Mouse (Mus musculus) CH12.LX (cell line): ENCODE results near the gene Slc35c1. TPM values are rescaled to one million over a fixed set of nuclear protein-coding genes. Genes with fewer than 3 reads are reported as not detected.

Experiments used
- DNase-seq: peaks from one replicate; pipeline ENCODE4 v3.0.0-alpha.2; 2013; ENCODE audit errors: extremely low read depth
- H3K27ac ChIP-seq: 2 replicates; pipeline ENCODE4 v1.5.1; 2012; ENCODE audit warnings: low read depth, mild to moderate bottlenecking, control low read depth, moderate library complexity; ENCODE audit not compliant: insufficient read depth
- H3K27me3 ChIP-seq: replicated peaks from 2 replicates; pipeline ENCODE3; 2012; ENCODE audit warnings: inconsistent platforms
- H3K36me3 ChIP-seq, 2 experiments: replicated peaks in 1 of 2; 2 replicates each; pipeline versions ENCODE3 to v1.6.1; 2012; ENCODE audit warnings: inconsistent platforms in 1 of 2, low read length in 1 of 2, mild to moderate bottlenecking in 1 of 2, mixed read lengths in 1 of 2, moderate library complexity in 1 of 2; ENCODE audit not compliant: control insufficient read depth in 1 of 2, insufficient read depth in 1 of 2
- H3K4me1 ChIP-seq, 2 experiments: 2 replicates each; pipeline ENCODE4 v1.6.1; 2012; ENCODE audit warnings: inconsistent platforms in 1 of 2, moderate library complexity in 1 of 2; ENCODE audit not compliant: insufficient read depth in 2 of 2, control insufficient read depth in 1 of 2
- H3K4me2 ChIP-seq: 2 replicates; pipeline ENCODE4 v1.6.1; 2012; ENCODE audit warnings: low read depth, mild to moderate bottlenecking, control low read depth; ENCODE audit not compliant: poor library complexity, insufficient read depth, severe bottlenecking
- H3K4me3 ChIP-seq, 3 experiments: fragments of 150-350 bp in 1 of 3; sonication (generic) in 1 of 3; replicated peaks in 1 of 3; 2 replicates each; pipeline versions ENCODE3 to v1.5.1; 2011 to 2012; ENCODE audit warnings: low read depth in 2 of 3, low read length in 2 of 3, mild to moderate bottlenecking in 2 of 3, moderate library complexity in 2 of 3, control low read depth in 1 of 3, improper control_type of control experiment in 1 of 3, inconsistent platforms in 1 of 3, mixed read lengths in 1 of 3; ENCODE audit not compliant: poor library complexity in 1 of 3
- H3K79me2 ChIP-seq: replicated peaks from 2 replicates; pipeline ENCODE4 v1.6.1; 2012; ENCODE audit warnings: mild to moderate bottlenecking, moderate library complexity; ENCODE audit not compliant: control insufficient read depth, poor library complexity, insufficient read depth, severe bottlenecking; ENCODE audit errors: extremely low read depth
- H3K9ac ChIP-seq: 2 replicates; pipeline ENCODE4 v1.6.1; 2012; ENCODE audit warnings: low read depth, mild to moderate bottlenecking, control low read depth, moderate library complexity; ENCODE audit not compliant: insufficient read depth
- H3K9me3 ChIP-seq: replicated peaks from 2 replicates; pipeline ENCODE3; 2012; ENCODE audit warnings: low read length, inconsistent platforms, mixed read lengths
- BHLHE40 ChIP-seq: IDR thresholded peaks from 2 replicates; pipeline ENCODE4 v1.6.1; 2011; ENCODE audit warnings: mild to moderate bottlenecking, low read depth, low read length, improper control_type of control experiment
- CHD1 ChIP-seq: IDR thresholded peaks from 2 replicates; pipeline ENCODE4 v1.6.1; 2012; ENCODE audit warnings: low read depth, low read length, improper control_type of control experiment, inconsistent platforms
- CHD2 ChIP-seq: IDR thresholded peaks from 2 replicates; pipeline ENCODE4 v1.6.1; 2011; ENCODE audit warnings: low read length, improper control_type of control experiment
- E2F4 ChIP-seq: IDR thresholded peaks from 2 replicates; pipeline ENCODE4 v1.6.1; 2011; ENCODE audit warnings: low read depth, low read length, improper control_type of control experiment; ENCODE audit not compliant: insufficient replicate concordance
- EP300 ChIP-seq: IDR thresholded peaks from 2 replicates; pipeline ENCODE4 v1.6.1; 2011; ENCODE audit warnings: low read length, improper control_type of control experiment
- ETS1 ChIP-seq: conservative IDR thresholded peaks from 2 replicates; pipeline ENCODE4 v1.6.1; 2012; ENCODE audit warnings: low read depth, mild to moderate bottlenecking, inconsistent platforms, low read length, improper control_type of control experiment, moderate library complexity
- GABPA ChIP-seq: IDR thresholded peaks from 2 replicates; pipeline ENCODE4 v1.6.1; 2012; ENCODE audit warnings: low read depth, low read length, improper control_type of control experiment, inconsistent platforms; ENCODE audit not compliant: insufficient replicate concordance
- JUN ChIP-seq: IDR thresholded peaks from 2 replicates; pipeline ENCODE4 v1.6.1; 2011; ENCODE audit warnings: low read depth, mild to moderate bottlenecking, low read length, improper control_type of control experiment, moderate library complexity; ENCODE audit not compliant: insufficient read depth
- MAFK ChIP-seq: IDR thresholded peaks from 2 replicates; pipeline ENCODE4 v1.6.1; 2011; ENCODE audit warnings: low read length, improper control_type of control experiment; ENCODE audit not compliant: insufficient replicate concordance
- MAX ChIP-seq: IDR thresholded peaks from 2 replicates; pipeline ENCODE4 v1.6.1; 2011; ENCODE audit warnings: low read length, improper control_type of control experiment
- MAZ ChIP-seq: IDR thresholded peaks from 2 replicates; pipeline ENCODE4 v1.6.1; 2012; ENCODE audit warnings: low read depth, mild to moderate bottlenecking, inconsistent platforms, low read length, improper control_type of control experiment, moderate library complexity
- MEF2A ChIP-seq: IDR thresholded peaks from 2 replicates; pipeline ENCODE4 v1.6.1; 2014; ENCODE audit warnings: low read depth, mild to moderate bottlenecking, inconsistent platforms, low read length, improper control_type of control experiment, borderline replicate concordance
- MXI1 ChIP-seq: IDR thresholded peaks from 2 replicates; pipeline ENCODE4 v1.6.1; 2011; ENCODE audit warnings: mild to moderate bottlenecking, low read depth, low read length, improper control_type of control experiment
- MYC ChIP-seq: IDR thresholded peaks from 2 replicates; pipeline ENCODE4 v1.6.1; 2011; ENCODE audit warnings: low read depth, mild to moderate bottlenecking, improper control_type of control experiment, low read length
- NELFE ChIP-seq: IDR thresholded peaks from 2 replicates; pipeline ENCODE4 v1.6.1; 2011; ENCODE audit warnings: low read depth, low read length, improper control_type of control experiment
- PAX5 ChIP-seq: IDR thresholded peaks from 2 replicates; pipeline ENCODE4 v1.6.1; 2012; ENCODE audit warnings: low read length, inconsistent platforms, mixed read lengths
- POLR2A ChIP-seq: IDR thresholded peaks from 2 replicates; pipeline ENCODE4 v1.6.1; 2011; ENCODE audit warnings: low read depth, mild to moderate bottlenecking, improper control_type of control experiment, low read length
- POLR2AphosphoS2 ChIP-seq: IDR thresholded peaks from 2 replicates; pipeline ENCODE4 v1.6.1; 2011; ENCODE audit warnings: low read depth, low read length, improper control_type of control experiment
- RAD21 ChIP-seq: IDR thresholded peaks from 2 replicates; pipeline ENCODE4 v1.6.1; 2011; ENCODE audit warnings: low read depth, mild to moderate bottlenecking, low read length, improper control_type of control experiment, moderate library complexity
- RCOR1 ChIP-seq: conservative IDR thresholded peaks from 2 replicates; pipeline ENCODE4 v1.6.1; 2012; ENCODE audit warnings: low read depth, mild to moderate bottlenecking, inconsistent platforms, low read length, improper control_type of control experiment
- SIN3A ChIP-seq: IDR thresholded peaks from 2 replicates; pipeline ENCODE4 v1.6.1; 2012; ENCODE audit warnings: low read length, improper control_type of control experiment, inconsistent platforms
- SMC3 ChIP-seq: IDR thresholded peaks from 2 replicates; pipeline ENCODE4 v1.6.1; 2011; ENCODE audit warnings: low read depth, low read length, improper control_type of control experiment
- TBP ChIP-seq: conservative IDR thresholded peaks from 2 replicates; pipeline ENCODE4 v1.6.1; 2011; ENCODE audit warnings: low read depth, low read length, improper control_type of control experiment
- ZC3H11A ChIP-seq: IDR thresholded peaks from 2 replicates; pipeline ENCODE4 v1.6.1; 2012; ENCODE audit warnings: low read depth, mild to moderate bottlenecking, inconsistent platforms, low read length, improper control_type of control experiment
- ZNF384 ChIP-seq: IDR thresholded peaks from 2 replicates; pipeline ENCODE4 v1.6.1; 2012; ENCODE audit warnings: low read depth, low read length, improper control_type of control experiment, inconsistent platforms
- dilution Hi-C: fragments of 300-500 bp; cut with MboI; formaldehyde crosslinking; loops from 2 replicates; pipeline ENCODE4 v1.14.3; 2020; ENCODE audit warnings: low sequenced_read_pairs; ENCODE audit not compliant: extremely low pct_unique_long_range_greater_than_20kb, extremely low pct_ligation_motif_present
- in situ Hi-C: fragments of 300-500 bp; cut with MboI; formaldehyde crosslinking; loops from 3 replicates; pipeline ENCODE4 v1.14.3; 2019; ENCODE audit warnings: low sequenced_read_pairs, low pct_ligation_motif_present, low pct_unique_long_range_greater_than_20kb, mixed read lengths
- polyA plus RNA-seq: library from polyadenylated mRNA; unstranded; fragments of >175 nt; gene quantifications from 2 replicates; pipeline ENCODE4 v1.2.1, GENCODE M21; 2012; ENCODE audit warnings: low read depth; ENCODE audit not compliant: insufficient read length
- total RNA-seq, 2 experiments: library from RNA; depleted of rRNA; stranded (reverse); fragments of 300-350 nt in 1 of 2; fragments of >200 nt in 1 of 2; gene quantifications; 2 replicates each; pipeline ENCODE4 v1.2.3; 2012 to 2014

Slc35c1 gene
- total and polyA plus RNA-seq, 3 experiments: 4.1 to 22.7 (median 8.7) TPM

GRCm38 (mm10) chr2:92423702-92424461 lies 36.5 kb downstream of the Slc35c1 start:
- no peak overlapping the region for H3K27ac ChIP-seq
- peaks cover 16% of the 10 kb centered on the region for H3K79me2 ChIP-seq
- no peaks in the 10 kb centered on the region for H3K27me3 ChIP-seq
- no peak overlapping the region for H3K4me2 ChIP-seq
- peaks cover 74 to 98% of the 10 kb centered on the region in 2 experiments for H3K36me3 ChIP-seq
- no peak overlapping the region for H3K4me3 ChIP-seq
- no peak for DNase-seq
- in situ Hi-C loops (no loop called here), dilution Hi-C loops (no loop called here)
- no peaks in the 10 kb centered on the region for H3K9me3 ChIP-seq
- H3K4me1 ChIP-seq: peaks cover 0 to 27% of the 10 kb centered on the region in 2 experiments; a peak in 2 of 4 replicates
- TF ChIP-seq CHD2: no peak
- TF ChIP-seq MAZ: no peak
- no peak for TF ChIP-seq ZC3H11A
- no peak for TF ChIP-seq SMC3
- no peak for TF ChIP-seq BHLHE40
- no peak for TF ChIP-seq RCOR1
- no peak for TF ChIP-seq SIN3A
- no peak for TF ChIP-seq RAD21
- TF ChIP-seq POLR2AphosphoS2: no peak
- TF ChIP-seq NELFE: no peak
- TF ChIP-seq MXI1: no peak
- no peak for TF ChIP-seq PAX5
- TF ChIP-seq TBP: no peak
- TF ChIP-seq ETS1: no peak
- TF ChIP-seq E2F4: no peak
- TF ChIP-seq CHD1: no peak
- TF ChIP-seq MAX: no peak
- no peak for TF ChIP-seq MYC
- no peak for TF ChIP-seq GABPA
- H3K9ac ChIP-seq: no peak overlapping the region

- peaks cover 0 to 19% of the 10 kb centered on the region in 2 experiments; a peak in 2 of 4 replicates for H3K4me1 ChIP-seq
- TF ChIP-seq MEF2A: no peak
- no peak for TF ChIP-seq MAZ
- TF ChIP-seq CHD2: no peak
- no peak for TF ChIP-seq EP300
- no peak for TF ChIP-seq JUN
- no peak for TF ChIP-seq MXI1
- TF ChIP-seq MAX: no peak
- no peak for TF ChIP-seq CHD1
- TF ChIP-seq ETS1: no peak
- no peak for TF ChIP-seq GABPA
- no peak for TF ChIP-seq POLR2A
- no peak for TF ChIP-seq SIN3A
- no peak for TF ChIP-seq PAX5
- TF ChIP-seq E2F4: no peak
- TF ChIP-seq MAFK: no peak
- no peak for TF ChIP-seq ZNF384
- TF ChIP-seq POLR2AphosphoS2: no peak
- H3K27me3 ChIP-seq: no peaks in the 10 kb centered on the region
- H3K79me2 ChIP-seq: peaks cover 9% of the 10 kb centered on the region; the same call in 1 of the 2 replicates
- no peak overlapping the region for H3K9ac ChIP-seq
- H3K27ac ChIP-seq: no peak overlapping the region
- no peak overlapping the region for H3K4me3 ChIP-seq
- in situ Hi-C loops (no loop called here), dilution Hi-C loops (no loop called here)
- H3K9me3 ChIP-seq: no peaks in the 10 kb centered on the region
- DNase-seq: no peak
- peaks cover 80 to 99% of the 10 kb centered on the region in 2 experiments for H3K36me3 ChIP-seq
- H3K4me2 ChIP-seq: no peak overlapping the region
These were observed 37.2 kb downstream of the Slc35c1 start for GRCm38 (mm10) chr2:92423156-92423555.
